Mouse (Mus musculus) kidney, embryonic 16.5 days (tissue): ENCODE measurements at regions not wholly inside any gene's neighbourhood (a gene's known extent, or its start where the extent isn't known, plus 50 kb on each side); places are given as distances from the start of the nearest gene placed in this dataset.

Experiments used
- ATAC-seq: fragments of 200-750 bp; cut with Nextera tagmentation; 2 replicates; pipeline ENCODE4 v1.8.0; 2017; ENCODE audit warnings: moderate TSS enrichment; ENCODE audit not compliant: low FRiP score, low TSS enrichment
- H3K27ac ChIP-seq: fragments of 300-500 bp; sonication (generic); 2 replicates; pipeline ENCODE4 v1.5.1; 2014; ENCODE audit warnings: low read length
- H3K27me3 ChIP-seq: fragments of 300-500 bp; sonication (generic); 2 replicates; pipeline ENCODE4 v1.6.1; 2014; ENCODE audit warnings: low read length, control low read depth, mixed read lengths; ENCODE audit not compliant: insufficient read depth
- H3K36me3 ChIP-seq: fragments of 300-500 bp; sonication (generic); 2 replicates; pipeline ENCODE4 v1.6.1; 2014; ENCODE audit warnings: low read length, control low read depth, mixed read lengths; ENCODE audit not compliant: insufficient read depth
- H3K4me1 ChIP-seq: fragments of 300-500 bp; sonication (generic); 2 replicates; pipeline ENCODE4 v1.6.1; 2014; ENCODE audit warnings: low read length, control low read depth, mixed read lengths; ENCODE audit not compliant: insufficient read depth
- H3K4me2 ChIP-seq: fragments of 300-500 bp; sonication (generic); replicated peaks from 2 replicates; pipeline ENCODE4 v1.6.1; 2014; ENCODE audit warnings: low read depth, low read length
- H3K4me3 ChIP-seq: fragments of 300-500 bp; sonication (generic); 2 replicates; pipeline ENCODE4 v1.5.1; 2014; ENCODE audit warnings: mild to moderate bottlenecking, low read length
- H3K9ac ChIP-seq: fragments of 300-500 bp; sonication (generic); replicated peaks from 2 replicates; pipeline ENCODE4 v1.6.1; 2014; ENCODE audit warnings: low read length
- H3K9me3 ChIP-seq: fragments of 300-500 bp; sonication (generic); 2 replicates; pipeline ENCODE4 v1.6.1; 2016; ENCODE audit warnings: low read length, control low read depth
- WGBS: fragments of 180-500 bp; shearing (Covaris S2); extraction: QIAGEN DNeasy Blood & Tissue Kit; methylation state at CpG from one replicate; pipeline ENCODE4 v1.1.7; 2014; 5-methylcytosine and 5-hydroxymethylcytosine counted together

DNA sequence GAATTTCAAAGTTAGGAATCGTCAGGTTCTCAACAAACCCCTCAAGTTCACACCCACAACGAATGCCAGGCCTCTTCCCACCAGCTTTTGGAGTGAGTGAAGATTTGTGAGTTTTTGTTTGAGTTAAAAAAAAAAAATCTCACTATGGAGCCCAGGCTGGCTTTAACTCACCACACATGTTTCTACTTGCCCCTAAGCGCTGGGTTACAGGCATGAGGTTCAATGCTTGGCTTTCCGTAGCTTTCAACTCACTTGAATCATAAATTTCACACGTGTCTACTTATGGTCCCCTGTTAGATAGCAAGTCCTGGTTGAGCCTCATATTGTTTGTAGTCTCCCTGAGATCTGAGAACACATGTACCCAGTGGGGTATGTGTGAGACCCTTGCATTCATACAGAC is 122.8 kb upstream of the Efna5 start:
- 77% methylated on average over 5 of the region's 5 CpGs for WGBS
- Histone ChIP-seq H3K27me3 (no peaks in the 10 kb centered on the region), H3K4me1 (peaks cover 12% of the 10 kb centered on the region), H3K27ac (no peak overlapping the region), H3K4me3 (no peak overlapping the region), H3K9me3 (no peaks in the 10 kb centered on the region), H3K4me2 (no peak overlapping the region), H3K9ac (no peak overlapping the region), H3K36me3 (no peaks in the 10 kb centered on the region)
- ATAC-seq: no peak

DNA sequence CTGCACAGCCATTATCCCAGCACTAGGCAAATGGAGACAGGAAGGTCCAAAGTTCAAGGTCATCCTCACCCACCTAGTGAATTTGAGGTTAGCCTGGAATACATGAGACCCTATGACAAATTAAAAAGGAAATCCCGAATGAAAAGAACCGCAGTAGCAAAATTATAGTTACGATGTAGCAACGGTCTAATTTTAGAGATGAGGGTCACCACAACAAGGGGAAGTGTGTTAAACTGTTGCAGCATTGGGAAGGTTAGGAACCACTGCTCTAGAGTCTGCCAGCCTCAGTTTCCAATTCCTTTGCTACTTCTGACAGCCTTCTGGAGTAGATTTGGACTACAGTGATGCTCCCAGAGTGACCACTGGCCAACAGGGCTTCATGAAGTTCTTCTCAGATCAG is 121.6 kb upstream of the Efna5 start:
- Histone ChIP-seq H3K36me3 (no peaks in the 10 kb centered on the region), H3K4me2 (no peak overlapping the region), H3K4me3 (no peak overlapping the region), H3K27ac (no peak overlapping the region), H3K9me3 (no peaks in the 10 kb centered on the region), H3K4me1 (peaks cover 4% of the 10 kb centered on the region), H3K9ac (no peak overlapping the region), H3K27me3 (no peaks in the 10 kb centered on the region)
- ATAC-seq: no peak
- WGBS: 88% methylated on average over 4 of the region's 4 CpGs

DNA sequence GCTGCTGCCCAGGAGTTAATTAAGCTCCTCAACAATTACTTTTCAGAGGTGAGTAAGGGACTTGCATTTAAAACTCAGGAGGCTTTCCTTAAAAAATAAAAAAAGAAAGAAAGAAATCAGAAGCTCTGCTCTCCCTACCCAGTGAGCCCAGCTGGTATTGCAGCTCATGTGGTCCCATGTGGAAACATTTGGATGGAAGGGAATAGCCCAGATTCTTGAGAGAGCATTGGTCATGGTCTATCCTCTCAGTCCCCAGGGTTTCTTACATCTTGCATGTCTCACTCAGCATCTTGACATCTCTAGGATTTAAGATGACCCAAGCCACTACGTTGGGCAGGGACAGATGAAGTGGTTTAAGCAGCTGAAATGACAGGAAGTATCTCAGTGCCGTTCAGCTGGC is 120.8 kb upstream of the Efna5 start:
- Histone ChIP-seq H3K4me3 (no peak overlapping the region), H3K27me3 (no peaks in the 10 kb centered on the region), H3K9ac (no peak overlapping the region), H3K4me2 (no peak overlapping the region), H3K9me3 (no peaks in the 10 kb centered on the region), H3K36me3 (no peaks in the 10 kb centered on the region), H3K4me1 (no peaks in the 10 kb centered on the region), H3K27ac (no peak overlapping the region)
- no peak for ATAC-seq
- 40% methylated on average over 2 of the region's 2 CpGs for WGBS

DNA sequence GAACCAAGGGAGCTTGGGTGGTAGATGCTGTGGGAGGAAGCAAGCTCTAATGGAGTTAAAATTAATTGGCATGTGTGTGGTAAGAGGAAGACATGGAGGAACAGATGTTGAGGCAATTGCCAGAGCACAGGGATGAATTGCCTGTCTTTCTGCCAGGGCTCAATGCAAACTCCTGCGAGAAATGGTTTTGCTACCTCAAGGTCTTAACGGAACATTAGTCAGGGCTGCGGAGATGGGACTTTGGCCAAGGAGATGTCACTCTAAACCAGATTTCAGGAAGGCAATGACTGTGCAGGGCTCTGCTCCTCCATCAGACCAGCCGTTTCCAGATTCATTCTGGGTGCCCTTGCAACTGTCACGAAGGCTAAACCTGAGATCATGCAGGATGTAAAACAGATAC is 116.6 kb upstream of the Efna5 start:
- Histone ChIP-seq H3K27me3 (no peaks in the 10 kb centered on the region), H3K4me2 (no peak overlapping the region), H3K27ac (no peak overlapping the region), H3K36me3 (no peaks in the 10 kb centered on the region), H3K4me3 (no peak overlapping the region), H3K4me1 (no peaks in the 10 kb centered on the region), H3K9me3 (no peaks in the 10 kb centered on the region), H3K9ac (no peak overlapping the region)
- ATAC-seq: no peak; the same call in 1 of the 2 replicates
- WGBS: 46% methylated on average over 5 of the region's 5 CpGs

DNA sequence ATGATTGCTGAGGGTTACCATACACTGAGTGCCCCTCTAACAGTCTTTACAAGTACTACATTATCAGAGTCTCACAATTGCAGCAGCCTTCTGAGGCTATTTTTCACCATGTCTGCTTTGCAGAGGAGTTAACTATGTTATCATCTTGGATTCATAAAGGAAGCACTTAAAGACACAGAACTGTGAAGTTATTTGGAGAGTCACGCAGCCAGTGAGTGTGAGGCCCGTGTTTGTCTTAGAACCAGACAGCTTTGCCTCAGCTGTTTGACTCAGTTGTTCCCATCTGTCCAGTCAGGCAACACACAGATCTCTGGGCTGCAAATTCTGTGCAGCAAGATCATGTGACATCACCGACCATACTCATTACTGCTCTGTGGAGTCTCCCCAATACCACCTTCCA is 114.2 kb upstream of the Efna5 start:
- no peak overlapping the region for H3K4me3 ChIP-seq
- no peaks in the 10 kb centered on the region for H3K4me1 ChIP-seq
- no peaks in the 10 kb centered on the region for H3K36me3 ChIP-seq

DNA sequence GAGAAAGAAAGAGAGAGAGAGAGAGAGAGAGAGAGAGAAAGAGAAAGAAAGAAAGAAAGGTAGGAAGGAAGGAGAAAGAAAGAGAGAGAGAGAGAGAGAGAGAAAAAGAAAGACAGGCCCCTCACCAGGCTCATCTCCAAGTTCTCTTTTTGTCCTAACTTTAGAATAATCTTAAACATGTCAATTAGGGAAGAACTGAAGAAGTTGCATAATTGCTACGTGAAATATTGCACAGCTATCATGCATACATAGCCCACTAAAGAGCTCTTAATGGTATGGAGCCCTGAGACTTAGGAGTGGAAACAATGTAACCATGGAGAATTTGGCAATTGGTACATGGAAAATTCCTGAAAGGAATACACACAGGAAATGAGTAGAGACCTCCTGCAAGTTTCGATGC is 111.9 kb upstream of the Efna5 start:
- no peak overlapping the region for H3K27ac ChIP-seq
- H3K9me3 ChIP-seq: no peaks in the 10 kb centered on the region
- H3K4me3 ChIP-seq: no peak overlapping the region
- H3K27me3 ChIP-seq: no peaks in the 10 kb centered on the region
- no peak overlapping the region for H3K4me2 ChIP-seq
- H3K4me1 ChIP-seq: no peaks in the 10 kb centered on the region
- no peak overlapping the region for H3K9ac ChIP-seq
- no peaks in the 10 kb centered on the region for H3K36me3 ChIP-seq
- WGBS: 84% methylated on average over 2 of the region's 2 CpGs
- no peak for ATAC-seq

More for the DNA sequence above, 114.2 kb upstream of the Efna5 start:
- H3K9ac ChIP-seq: no peak overlapping the region
- WGBS: 70% methylated on average over 3 of the region's 3 CpGs
- no peaks in the 10 kb centered on the region for H3K9me3 ChIP-seq
- no peak overlapping the region for H3K27ac ChIP-seq
- H3K27me3 ChIP-seq: no peaks in the 10 kb centered on the region
- no peak for ATAC-seq
- no peak overlapping the region for H3K4me2 ChIP-seq

DNA sequence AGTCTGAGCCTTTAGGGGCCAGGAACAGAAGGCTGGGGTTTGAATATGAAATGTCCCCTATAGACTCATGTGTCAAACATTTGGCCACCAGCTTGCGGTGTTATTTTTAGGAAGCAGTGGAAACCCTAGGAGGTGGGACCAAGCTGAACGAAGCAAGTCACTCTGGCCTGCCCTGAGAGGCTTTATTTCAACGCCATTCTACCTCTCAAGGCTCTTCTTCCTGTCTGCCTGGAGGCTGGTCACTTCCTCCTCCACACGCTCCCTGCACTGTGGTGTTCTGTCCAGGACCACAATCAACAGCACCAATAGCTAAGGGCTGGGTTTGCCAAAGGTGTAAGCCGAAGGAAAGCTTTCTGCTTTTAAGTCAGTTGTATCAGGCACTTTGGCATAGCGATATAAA is 105.2 kb upstream of the Efna5 start:
- no peaks in the 10 kb centered on the region for H3K36me3 ChIP-seq
- ATAC-seq: no peak
- no peak overlapping the region for H3K9ac ChIP-seq
- no peaks in the 10 kb centered on the region for H3K27me3 ChIP-seq
- H3K4me2 ChIP-seq: no peak overlapping the region
- no peaks in the 10 kb centered on the region for H3K9me3 ChIP-seq
- WGBS: 50% methylated on average over 6 of the region's 6 CpGs
- H3K27ac ChIP-seq: no peak overlapping the region
- no peak overlapping the region for H3K4me3 ChIP-seq
- H3K4me1 ChIP-seq: no peaks in the 10 kb centered on the region

DNA sequence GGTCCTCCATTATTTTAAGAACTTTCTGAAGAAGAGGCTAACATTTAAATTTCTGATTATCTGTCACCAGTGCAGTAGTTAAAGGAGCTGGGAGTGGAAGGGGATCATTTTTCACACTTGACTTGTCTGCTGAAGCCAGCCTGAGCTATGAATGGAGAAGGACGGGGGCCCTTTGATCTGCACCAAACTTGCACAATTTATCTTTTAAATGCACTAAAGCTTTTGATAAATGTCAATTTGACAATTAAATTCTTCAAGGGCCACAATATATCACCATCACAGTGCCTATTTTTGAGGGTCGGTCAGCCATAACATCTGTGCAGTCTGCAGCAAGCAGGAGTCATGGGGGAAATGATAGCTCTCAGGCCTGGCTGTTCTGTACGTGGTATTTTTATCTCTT is 99.2 kb upstream of the Efna5 start:
- ATAC-seq: peak; percentile 39; the same call in 1 of the 2 replicates
- Histone ChIP-seq H3K9ac (no peak overlapping the region), H3K27ac (no peak overlapping the region), H3K4me2 (no peak overlapping the region), H3K36me3 (no peaks in the 10 kb centered on the region), H3K4me3 (no peak overlapping the region), H3K27me3 (no peaks in the 10 kb centered on the region), H3K9me3 (no peaks in the 10 kb centered on the region), H3K4me1 (peaks cover 15% of the 10 kb centered on the region)
- WGBS: 6% methylated on average over 3 of the region's 3 CpGs

DNA sequence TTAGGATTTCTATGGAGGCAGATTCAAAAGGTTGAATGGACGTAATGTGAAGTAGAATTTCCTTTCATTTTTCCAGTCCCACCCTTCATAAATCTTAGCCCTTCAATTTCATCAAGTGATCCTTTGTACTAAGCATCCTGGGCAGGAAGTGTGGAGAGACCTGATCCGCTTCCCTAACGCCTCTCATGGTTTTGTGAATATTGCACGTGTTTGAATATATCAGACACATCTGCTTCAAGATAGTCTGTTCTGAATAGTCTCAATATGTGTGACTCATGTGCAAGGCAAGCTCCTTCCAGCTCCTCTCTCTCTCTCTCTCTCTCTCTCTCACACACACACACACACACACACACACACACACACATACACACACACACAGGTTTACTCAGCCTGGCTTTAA is 96.4 kb upstream of the Efna5 start:
- WGBS: 60% methylated on average over 4 of the region's 4 CpGs
- no peak for ATAC-seq
- H3K9ac ChIP-seq: no peak overlapping the region

DNA sequence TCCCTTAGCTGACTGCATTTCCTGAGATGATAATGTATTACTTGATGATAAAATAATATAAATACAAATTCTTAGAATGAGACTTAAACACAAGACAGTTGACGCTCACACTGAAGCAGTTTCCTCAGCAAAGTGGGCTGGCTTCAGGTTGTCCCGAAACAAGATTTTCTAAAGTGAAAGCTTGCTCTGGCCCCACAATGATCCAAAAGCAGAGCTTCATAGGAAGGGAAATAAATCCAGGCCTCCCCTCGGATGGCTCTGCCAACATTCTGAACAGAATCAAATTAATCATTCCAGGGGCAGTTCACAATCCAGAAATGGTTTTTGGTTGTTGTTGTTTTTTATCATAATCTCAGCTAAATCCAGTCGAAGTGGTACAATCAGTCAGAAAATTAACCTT is 96.0 kb upstream of the Efna5 start:
- no peak for ATAC-seq
- Histone ChIP-seq H3K4me3 (no peak overlapping the region), H3K36me3 (no peaks in the 10 kb centered on the region), H3K27me3 (no peaks in the 10 kb centered on the region), H3K4me1 (peaks cover 15% of the 10 kb centered on the region), H3K27ac (no peak overlapping the region), H3K9me3 (peaks cover 3% of the 10 kb centered on the region; the same call in 1 of the 2 replicates), H3K4me2 (no peak overlapping the region), H3K9ac (no peak overlapping the region)
- 61% methylated on average over 4 of the region's 4 CpGs for WGBS

More for the DNA sequence above, 96.4 kb upstream of the Efna5 start:
- H3K4me2 ChIP-seq: no peak overlapping the region
- H3K36me3 ChIP-seq: no peaks in the 10 kb centered on the region
- H3K4me1 ChIP-seq: peaks cover 15% of the 10 kb centered on the region
- H3K9me3 ChIP-seq: no peaks in the 10 kb centered on the region
- no peak overlapping the region for H3K4me3 ChIP-seq
- H3K27me3 ChIP-seq: no peaks in the 10 kb centered on the region
- no peak overlapping the region for H3K27ac ChIP-seq
